Mouse (Mus musculus): ENCODE measurements around the gene Arhgap22. TPM values are rescaled to one million over a fixed set of nuclear protein-coding genes. Genes with fewer than 3 reads are reported as not detected.

The Arhgap22 gene
- polyA plus RNA-seq, 1 experiment, result 9.0 TPM

GRCm38 (mm10) chr14:33212271-33212957, 1.4 kb upstream of the Arhgap22 start:
- H3K27ac ChIP-seq (ENCODE audit: insufficient read depth, low read length), result no peak overlapping the region

GRCm38 (mm10) chr14:33212958-33213309, 892 bp upstream of the Arhgap22 start:
- no peak for TF ChIP-seq CTCF (IDR thresholded peaks at IDR 0.05; ENCODE audit: borderline replicate concordance, insufficient read depth, low read length)
- no peak for TF ChIP-seq POLR2A (IDR thresholded peaks at IDR 0.05; ENCODE audit: low read depth, low read length)
- Histone ChIP-seq H3K4me3 (ENCODE audit: insufficient read depth, low read length) (no peak overlapping the region), H3K27ac (ENCODE audit: insufficient read depth, low read length) (no peak overlapping the region), H3K4me1 (ENCODE audit: control insufficient read depth, insufficient read depth, low read length) (peaks cover 2% of the 10 kb centered on the region; the same call in 1 of the 2 replicates)

More at GRCm38 (mm10) chr14:33212271-33212957, 1.4 kb upstream of the Arhgap22 start:
- H3K4me3 ChIP-seq (ENCODE audit: insufficient read depth, low read length), result no peak overlapping the region
- TF ChIP-seq CTCF (IDR thresholded peaks at IDR 0.05; ENCODE audit: borderline replicate concordance, insufficient read depth, low read length) (no peak), POLR2A (IDR thresholded peaks at IDR 0.05; ENCODE audit: low read depth, low read length) (no peak)
- H3K4me1 ChIP-seq (ENCODE audit: control insufficient read depth, insufficient read depth, low read length), result peaks cover 2% of the 10 kb centered on the region; the same call in 1 of the 2 replicates

- H3K27ac ChIP-seq (ENCODE audit: insufficient read depth, low read length), result no peak overlapping the region
- no peak for TF ChIP-seq POLR2A (IDR thresholded peaks at IDR 0.05; ENCODE audit: low read depth, low read length)
- no peak for TF ChIP-seq CTCF (IDR thresholded peaks at IDR 0.05; ENCODE audit: borderline replicate concordance, insufficient read depth, low read length)
- H3K4me1 ChIP-seq (ENCODE audit: control insufficient read depth, insufficient read depth, low read length), result peaks cover 2% of the 10 kb centered on the region; the same call in 1 of the 2 replicates
- H3K4me3 ChIP-seq (ENCODE audit: insufficient read depth, low read length), result no peak overlapping the region
Observed at GRCm38 (mm10) chr14:33214767-33215128, 922 bp downstream of the Arhgap22 start.

GRCm38 (mm10) chr14:33215163-33215562, 1.3 kb downstream of the Arhgap22 start:
- TF ChIP-seq CTCF (IDR thresholded peaks at IDR 0.05; ENCODE audit: borderline replicate concordance, insufficient read depth, low read length) (no peak), POLR2A (IDR thresholded peaks at IDR 0.05; ENCODE audit: low read depth, low read length) (no peak)
- Histone ChIP-seq H3K4me3 (ENCODE audit: insufficient read depth, low read length) (no peak overlapping the region), H3K27ac (ENCODE audit: insufficient read depth, low read length) (no peak overlapping the region), H3K4me1 (ENCODE audit: control insufficient read depth, insufficient read depth, low read length) (peaks cover 2% of the 10 kb centered on the region; the same call in 1 of the 2 replicates)

GRCm38 (mm10) chr14:33216343-33217208, 2.8 kb downstream of the Arhgap22 start:
- no peak overlapping the region for H3K4me3 ChIP-seq (ENCODE audit: insufficient read depth, low read length)
- peaks cover 2% of the 10 kb centered on the region; the same call in 1 of the 2 replicates for H3K4me1 ChIP-seq (ENCODE audit: control insufficient read depth, insufficient read depth, low read length)
- TF ChIP-seq POLR2A (IDR thresholded peaks at IDR 0.05; ENCODE audit: low read depth, low read length), result no peak
- no peak for TF ChIP-seq CTCF (IDR thresholded peaks at IDR 0.05; ENCODE audit: borderline replicate concordance, insufficient read depth, low read length)
- H3K27ac ChIP-seq (ENCODE audit: insufficient read depth, low read length), result no peak overlapping the region

GRCm38 (mm10) chr14:33225235-33225634, 11.4 kb downstream of the Arhgap22 start:
- TF ChIP-seq CTCF (IDR thresholded peaks at IDR 0.05; ENCODE audit: borderline replicate concordance, insufficient read depth, low read length) (no peak), POLR2A (IDR thresholded peaks at IDR 0.05; ENCODE audit: low read depth, low read length) (no peak)
- H3K27ac ChIP-seq (ENCODE audit: insufficient read depth, low read length), result no peak overlapping the region
- no peaks in the 10 kb centered on the region for H3K4me1 ChIP-seq (ENCODE audit: control insufficient read depth, insufficient read depth, low read length)
- H3K4me3 ChIP-seq (ENCODE audit: insufficient read depth, low read length), result no peak overlapping the region

GRCm38 (mm10) chr14:33230672-33231071, 16.8 kb downstream of the Arhgap22 start:
- no peak for TF ChIP-seq CTCF (IDR thresholded peaks at IDR 0.05; ENCODE audit: borderline replicate concordance, insufficient read depth, low read length)
- TF ChIP-seq POLR2A (IDR thresholded peaks at IDR 0.05; ENCODE audit: low read depth, low read length), result no peak
- no peak overlapping the region for H3K27ac ChIP-seq (ENCODE audit: insufficient read depth, low read length)
- H3K4me3 ChIP-seq (ENCODE audit: insufficient read depth, low read length), result no peak overlapping the region
- peaks cover 3% of the 10 kb centered on the region; the same call in 1 of the 2 replicates for H3K4me1 ChIP-seq (ENCODE audit: control insufficient read depth, insufficient read depth, low read length)

GRCm38 (mm10) chr14:33231311-33231710, 17.5 kb downstream of the Arhgap22 start:
- Histone ChIP-seq H3K27ac (ENCODE audit: insufficient read depth, low read length) (no peak overlapping the region), H3K4me1 (ENCODE audit: control insufficient read depth, insufficient read depth, low read length) (peaks cover 3% of the 10 kb centered on the region; the same call in 1 of the 2 replicates), H3K4me3 (ENCODE audit: insufficient read depth, low read length) (no peak overlapping the region)
- TF ChIP-seq CTCF (IDR thresholded peaks at IDR 0.05; ENCODE audit: borderline replicate concordance, insufficient read depth, low read length) (no peak), POLR2A (IDR thresholded peaks at IDR 0.05; ENCODE audit: low read depth, low read length) (no peak)

GRCm38 (mm10) chr14:33232048-33232447, 18.2 kb downstream of the Arhgap22 start:
- H3K4me1 ChIP-seq (ENCODE audit: control insufficient read depth, insufficient read depth, low read length), result peaks cover 3% of the 10 kb centered on the region; the same call in 1 of the 2 replicates
- TF ChIP-seq POLR2A (IDR thresholded peaks at IDR 0.05; ENCODE audit: low read depth, low read length), result no peak
- no peak for TF ChIP-seq CTCF (IDR thresholded peaks at IDR 0.05; ENCODE audit: borderline replicate concordance, insufficient read depth, low read length)
- H3K27ac ChIP-seq (ENCODE audit: insufficient read depth, low read length), result no peak overlapping the region
- H3K4me3 ChIP-seq (ENCODE audit: insufficient read depth, low read length), result no peak overlapping the region
